ENCODE assay signal across 24 mouse cellular contexts in genomic region chr6:28979586-28979985, GRCm38 (mm10).
DNase-seq lines count a peak whose midpoint lies in the region; ATAC-seq and TF ChIP-seq lines count a peak whose summit lies in the region.
"Had no signal": no experiment of that assay in that cellular context is flagged by ENCODE, and none has a peak within 500 bp of the region (broad histone marks: within the 10 kb centered on the region; RNA-seq: fewer than 3 reads in every experiment).

No protein-coding gene starts in this region.

- no peaks in the 10 kb centered on the region for H3K27me3 ChIP-seq in cerebellum, adult 2 months (ENCODE audit: control insufficient read depth, insufficient read depth, low read length)
- H3K27me3 ChIP-seq in midbrain, embryonic 15.5 days (replicated peaks), result peaks cover 11% of the 10 kb centered on the region
- peaks cover 2% of the 10 kb centered on the region; the same call in 1 of the 2 replicates for H3K27me3 ChIP-seq in midbrain, embryonic 16.5 days (ENCODE audit: control insufficient read depth, insufficient read depth, low read depth, low read length)

- no peak overlapping the region for H3K9ac ChIP-seq in midbrain, embryonic 15.5 days
- H3K9ac ChIP-seq in midbrain, embryonic 16.5 days (ENCODE audit: low read depth, low read length), result no peak overlapping the region
- H3K9ac ChIP-seq: embryonic facial prominence, embryonic 12.5 days; kidney, embryonic 15.5 days; limb, embryonic 13.5 days; lung, embryonic 15.5 days had no signal

- H3K9me3 ChIP-seq in midbrain, embryonic 15.5 days, result no peaks in the 10 kb centered on the region
- no peaks in the 10 kb centered on the region for H3K9me3 ChIP-seq in midbrain, embryonic 16.5 days (replicated peaks; ENCODE audit: control insufficient read depth, low read length, poor library complexity, severe bottlenecking)
- H3K9me3 ChIP-seq: hindbrain, embryonic 13.5 days; kidney, embryonic 15.5 days; limb, embryonic 13.5 days; lung, embryonic 15.5 days; midbrain, embryonic 12.5 days; neural tube, embryonic 12.5 days had no signal

- peak in 1 of 2 experiments; percentile 29 for DNase-seq in cerebellum, adult 2 months
- DNase-seq in cerebellum, adult 11 months, result no peak
- DNase-seq in ZHBTc4 (ENCODE audit: low read depth, low spot score), result peak; percentile 34
- DNase-seq in adrenal gland, postnatal 36 days, result peak; percentile 7 to 17
- DNase-seq: B cell, adult 2 months; gastrocnemius, adult 2 months; gastrocnemius, postnatal 36 days; heart, adult 2 months; heart, postnatal 4 days; right cerebral cortex, postnatal 14 days; thymus, postnatal 4 days had no signal

- WGBS in cerebellum, adult 2 months, result 71% methylated on average over 8 of the region's 8 CpGs
- 75% methylated on average over 8 of the region's 8 CpGs for WGBS in midbrain, embryonic 15.5 days
- WGBS in midbrain, embryonic 16.5 days, result 71% methylated on average over 8 of the region's 8 CpGs

- H3K4me1 ChIP-seq in cerebellum, adult 2 months (ENCODE audit: control insufficient read depth, insufficient read depth, low read length), result peaks cover 48% of the 10 kb centered on the region
- peaks cover 14% of the 10 kb centered on the region for H3K4me1 ChIP-seq in midbrain, embryonic 15.5 days
- H3K4me1 ChIP-seq in midbrain, embryonic 16.5 days (ENCODE audit: control insufficient read depth, insufficient read depth, low read length), result peaks cover 13% of the 10 kb centered on the region

- TF ChIP-seq CTCF in cerebellum, adult 2 months (IDR thresholded peaks at IDR 0.05; ENCODE audit: borderline replicate concordance, insufficient read depth, low read depth, low read length), result no peak

- peak overlapping the region; percentile 69 for H3K27ac ChIP-seq in cerebellum, adult 2 months (ENCODE audit: insufficient read depth, low read length)
- no peak overlapping the region for H3K27ac ChIP-seq in midbrain, embryonic 15.5 days
- no peak overlapping the region for H3K27ac ChIP-seq in midbrain, embryonic 16.5 days (ENCODE audit: low read length)
- H3K27ac ChIP-seq: embryonic facial prominence, embryonic 12.5 days; gastrocnemius, adult 2 months; heart, adult 2 months; kidney, embryonic 15.5 days; layer of hippocampus, adult 2 months; left cerebral cortex, adult 2 months; limb, embryonic 13.5 days; lung, embryonic 15.5 days; midbrain, embryonic 12.5 days; neural tube, embryonic 12.5 days had no signal

- no peak for TF ChIP-seq POLR2A in cerebellum, adult 2 months (IDR thresholded peaks at IDR 0.05; ENCODE audit: borderline replicate concordance, insufficient read depth, low read length)

- 0 out of 2 replicates have a peak overlapping the region, but pooled peaks have one; percentile 80 for H3K4me2 ChIP-seq in midbrain, embryonic 15.5 days
- no peak overlapping the region; the same call in 1 of the 2 replicates for H3K4me2 ChIP-seq in midbrain, embryonic 16.5 days (ENCODE audit: low read length)

- ATAC-seq in midbrain, embryonic 15.5 days (replicated peaks), result no peak
- ATAC-seq in midbrain, embryonic 16.5 days, result no peak
- ATAC-seq in inflammation-experienced regulatory T-cells, adult 6 months, result no peak

- H3K36me3 ChIP-seq in midbrain, embryonic 15.5 days (replicated peaks), result no peaks in the 10 kb centered on the region
- no peaks in the 10 kb centered on the region for H3K36me3 ChIP-seq in midbrain, embryonic 16.5 days (ENCODE audit: control insufficient read depth, insufficient read depth, low read length)
- H3K36me3 ChIP-seq: embryonic facial prominence, embryonic 12.5 days; heart, embryonic 12.5 days; hindbrain, embryonic 13.5 days; kidney, embryonic 15.5 days; limb, embryonic 13.5 days; lung, embryonic 15.5 days; midbrain, embryonic 12.5 days; neural tube, embryonic 12.5 days had no signal

- no peak overlapping the region for H3K4me3 ChIP-seq in cerebellum, adult 2 months (replicated peaks; ENCODE audit: insufficient read depth, low read depth, low read length)
- H3K4me3 ChIP-seq in midbrain, embryonic 15.5 days, result no peak overlapping the region
- H3K4me3 ChIP-seq in midbrain, embryonic 16.5 days (ENCODE audit: low read depth, low read length), result no peak overlapping the region
- H3K4me3 ChIP-seq: gastrocnemius, adult 2 months; heart, adult 2 months; layer of hippocampus, adult 2 months had no signal
